Mouse (Mus musculus): Measurements from ENCODE around the gene Kif22.
A peak's percentile ranks its signal among the peaks of the same experiment; 100 is the strongest.

Kif22 gene

GRCm38 (mm10) chr7:127016971-127017949 is 25.0 kb downstream of the Kif22 start, which contains the start of gene Pagr1a:
Gene Pagr1a (minus strand): TSS chr7:127017352.
- peak; percentile 98 for DNase-seq

- DNase-seq: no peak
Measured at GRCm38 (mm10) chr7:127016486-127016938, 25.8 kb downstream of the Kif22 start.

- DNase-seq: no peak
Measured at GRCm38 (mm10) chr7:127016481-127016485, 26.0 kb downstream of the Kif22 start, which contains the start of gene Pagr1b. Gene Pagr1b (minus strand): TSS chr7:127016484.

GRCm38 (mm10) chr7:127016081-127016480 is 26.2 kb downstream of the Kif22 start:
- no peak for DNase-seq

GRCm38 (mm10) chr7:127014993-127015392 is 27.3 kb downstream of the Kif22 start:
- no peak for DNase-seq

GRCm38 (mm10) chr7:127014320-127014719 is 28.0 kb downstream of the Kif22 start, which contains the start of gene Mvp:
Gene Mvp (minus strand): TSS chr7:127014621.
- no peak for DNase-seq

- no peak for DNase-seq
Measured at GRCm38 (mm10) chr7:127013385-127013784, 28.9 kb downstream of the Kif22 start.

- DNase-seq: no peak
Measured at GRCm38 (mm10) chr7:127012845-127013244, 29.4 kb downstream of the Kif22 start.

GRCm38 (mm10) chr7:127012374-127012773 is 29.9 kb downstream of the Kif22 start:
- no peak for DNase-seq

- DNase-seq: no peak
Measured at GRCm38 (mm10) chr7:127011717-127012116, 30.6 kb downstream of the Kif22 start.

GRCm38 (mm10) chr7:127011051-127011450 is 31.2 kb downstream of the Kif22 start:
- no peak for DNase-seq

- DNase-seq: no peak
Measured at GRCm38 (mm10) chr7:127009307-127010085, 32.8 kb downstream of the Kif22 start.

- peak; percentile 93 for DNase-seq
Measured at GRCm38 (mm10) chr7:127008239-127009019, 33.8 kb downstream of the Kif22 start.

GRCm38 (mm10) chr7:127007313-127008024 is 34.8 kb downstream of the Kif22 start:
- no peak for DNase-seq

GRCm38 (mm10) chr7:127004122-127004875 is 38.0 kb downstream of the Kif22 start:
- DNase-seq: no peak

GRCm38 (mm10) chr7:127003620-127004019 is 38.7 kb downstream of the Kif22 start:
- no peak for DNase-seq

- DNase-seq: no peak
Measured at GRCm38 (mm10) chr7:126999568-126999967, 42.7 kb downstream of the Kif22 start.

- no peak for DNase-seq
Measured at GRCm38 (mm10) chr7:126996449-126996848, 45.8 kb downstream of the Kif22 start.

- DNase-seq: no peak
Measured at GRCm38 (mm10) chr7:126988816-126989215, 53.5 kb downstream of the Kif22 start.

- peak; percentile 39 for DNase-seq
Measured at GRCm38 (mm10) chr7:126986319-126986718, 56.0 kb downstream of the Kif22 start.

- no peak for DNase-seq
Measured at GRCm38 (mm10) chr7:126984667-126985444, 57.4 kb downstream of the Kif22 start.

Measured in layer of hippocampus, adult 9-11 months (tissue).